Mouse (Mus musculus) heart, embryonic 14.5 days (tissue): ENCODE data around the gene Tmem255b. TPM values are rescaled to one million over a fixed set of nuclear protein-coding genes. Genes with fewer than 3 reads are reported as not detected.

ENCODE experiments used
- ATAC-seq: fragments of 200-750 bp; cut with Nextera tagmentation; 2 replicates; pipeline ENCODE4 v1.8.0; 2017; ENCODE audit warnings: low read depth, moderate TSS enrichment; ENCODE audit not compliant: insufficient number of reproducible peaks, insufficient read depth, low FRiP score
- H3K27ac ChIP-seq, 2 experiments: fragments of 200-500 bp in 1 of 2; fragments of 300-500 bp in 1 of 2; sonication (generic) in 1 of 2; replicated peaks in 1 of 2; 2 replicates each; pipeline ENCODE4 v1.5.1; 2012 to 2014; ENCODE audit warnings: low read depth in 2 of 2, low read length in 2 of 2, control low read depth in 1 of 2, mild to moderate bottlenecking in 1 of 2, mixed read lengths in 1 of 2; ENCODE audit not compliant: control insufficient read depth in 1 of 2, insufficient read depth in 1 of 2
- H3K27me3 ChIP-seq: fragments of 300-500 bp; sonication (generic); 2 replicates; pipeline ENCODE4 v1.6.1; 2014; ENCODE audit warnings: mild to moderate bottlenecking, low read length, control low read depth; ENCODE audit not compliant: control insufficient read depth, insufficient read depth
- H3K36me3 ChIP-seq: fragments of 300-500 bp; sonication (generic); 2 replicates; pipeline ENCODE4 v1.6.1; 2014; ENCODE audit warnings: mild to moderate bottlenecking, control low read depth, low read length, mixed read lengths; ENCODE audit not compliant: control insufficient read depth, insufficient read depth
- H3K4me1 ChIP-seq, 2 experiments: fragments of 200-500 bp in 1 of 2; fragments of 300-500 bp in 1 of 2; sonication (generic) in 1 of 2; 2 replicates each; pipeline ENCODE4 v1.6.1; 2012 to 2014; ENCODE audit warnings: low read length in 2 of 2, control low read depth in 1 of 2, mixed read lengths in 1 of 2; ENCODE audit not compliant: control insufficient read depth in 2 of 2, insufficient read depth in 2 of 2
- H3K4me2 ChIP-seq: fragments of 300-500 bp; sonication (generic); 2 replicates; pipeline ENCODE4 v1.6.1; 2014; ENCODE audit warnings: mild to moderate bottlenecking, low read length
- H3K4me3 ChIP-seq, 2 experiments: fragments of 200-500 bp in 1 of 2; fragments of 300-500 bp in 1 of 2; sonication (generic) in 1 of 2; 2 replicates each; pipeline ENCODE4 v1.5.1; 2012 to 2014; ENCODE audit warnings: low read length in 2 of 2, mild to moderate bottlenecking in 2 of 2, control low read depth in 1 of 2, low read depth in 1 of 2, moderate library complexity in 1 of 2; ENCODE audit not compliant: control insufficient read depth in 1 of 2, insufficient read depth in 1 of 2
- H3K9ac ChIP-seq: fragments of 300-500 bp; sonication (generic); 2 replicates; pipeline ENCODE4 v1.6.1; 2014; ENCODE audit warnings: mild to moderate bottlenecking, low read length
- H3K9me3 ChIP-seq: fragments of 300-500 bp; sonication (generic); 2 replicates; pipeline ENCODE4 v1.6.1; 2016; ENCODE audit warnings: low read length, control low read depth; ENCODE audit not compliant: control insufficient read depth
- WGBS: fragments of 180-500 bp; shearing (Covaris S2); extraction: QIAGEN DNeasy Blood & Tissue Kit; methylation state at CpG from one replicate; pipeline ENCODE4 v1.1.7; 2014; 5-methylcytosine and 5-hydroxymethylcytosine counted together
- polyA plus RNA-seq: library from polyadenylated mRNA; unstranded; fragments of >200 nt; fragmentation: Nextera tagmentation; extraction: Ambion mirVana; gene quantifications from 2 replicates; pipeline ENCODE4 v1.2.1, GENCODE M21; 2014

Tmem255b gene
- polyA plus RNA-seq, 1 experiment from 2014 or later = 0.97 TPM

GRCm38 (mm10) chr8:13517284-13517781 is 82.3 kb downstream of the Tmem255b start:
- Histone ChIP-seq H3K27ac (peak overlapping the region in 1 of 2 experiments; percentile 15; a peak in 1 of 4 replicates), H3K36me3 (no peaks in the 10 kb centered on the region), H3K4me1 (peaks cover 34 to 59% of the 10 kb centered on the region in 2 experiments), H3K9me3 (no peaks in the 10 kb centered on the region), H3K4me2 (no peak overlapping the region), H3K4me3 (no peak overlapping the region), H3K27me3 (0 out of 2 replicates have a peak, but pooled peaks cover 3% of the 10 kb centered on the region), H3K9ac (no peak overlapping the region)
- 64% methylated on average over 6 of the region's 6 CpGs for WGBS
- no peak for ATAC-seq

Other genes starting within 250 kb of the Tmem255b start
- gene Grtp1, start 234.6 kb upstream of the Tmem255b start, polyA plus RNA-seq = 19.6 and 21.3 TPM in 2 replicates
- gene Adprhl1, start 181.0 kb upstream of the Tmem255b start, polyA plus RNA-seq = 225 and 239 TPM in 2 replicates
- gene Dcun1d2, start 147.1 kb upstream of the Tmem255b start, polyA plus RNA-seq = 30.4 and 30.9 TPM in 2 replicates
- 37.2 and 39.6 TPM in 2 replicates for gene Tmco3, start 147.0 kb upstream of the Tmem255b start, polyA plus RNA-seq
- gene Tfdp1, start 96.4 kb upstream of the Tmem255b start, polyA plus RNA-seq = 79.0 and 82.2 TPM in 2 replicates
- not detected in 2 replicates for gene Atp4b, start 38.4 kb upstream of the Tmem255b start, polyA plus RNA-seq
- not detected in 2 replicates for gene Grk1, start 30.1 kb upstream of the Tmem255b start, polyA plus RNA-seq
- gene Gas6, start 59.3 kb downstream of the Tmem255b start, polyA plus RNA-seq = 123 and 151 TPM in 2 replicates
- gene 1700029H14Rik, start 127.3 kb downstream of the Tmem255b start, polyA plus RNA-seq = not detected in 2 replicates
- 20.9 and 24.9 TPM in 2 replicates for gene Rasa3, start 242.4 kb downstream of the Tmem255b start, polyA plus RNA-seq